Mouse (Mus musculus) myocyte (in vitro differentiated cells): Measurements from ENCODE around the gene Tfdp1.

ENCODE experiments used
- CEBPB ChIP-seq: IDR thresholded peaks from 2 replicates; pipeline ENCODE4 v1.6.1; 2011; ENCODE audit warnings: mild to moderate bottlenecking, moderate library complexity; ENCODE audit not compliant: poor library complexity, insufficient read depth, severe bottlenecking
- MAX ChIP-seq: IDR thresholded peaks from one replicate; pipeline ENCODE4 v1.6.1; 2011; ENCODE audit warnings: low read depth, mild to moderate bottlenecking, control low read depth
- MYOD1 ChIP-seq, 3 experiments: IDR thresholded peaks; one replicate each; pipeline ENCODE4 v1.6.1; 2011; ENCODE audit warnings: control low read depth in 2 of 3, low read depth in 2 of 3, mild to moderate bottlenecking in 2 of 3, moderate library complexity in 1 of 3; ENCODE audit not compliant: insufficient read length in 2 of 3, control insufficient read depth in 1 of 3
- MYOG ChIP-seq, 3 experiments: IDR thresholded peaks; one replicate each; pipeline ENCODE4 v1.6.1; 2011; ENCODE audit warnings: control low read depth in 2 of 3, low read depth in 2 of 3, mild to moderate bottlenecking in 2 of 3; ENCODE audit not compliant: insufficient read length in 2 of 3, control insufficient read depth in 1 of 3, insufficient read depth in 1 of 3
- POLR2A ChIP-seq: IDR thresholded peaks from one replicate; pipeline ENCODE4 v1.6.1; 2011; ENCODE audit warnings: low read depth, mild to moderate bottlenecking, control low read depth, moderate library complexity; ENCODE audit not compliant: insufficient read length
- POLR2AphosphoS2 ChIP-seq: IDR thresholded peaks from one replicate; pipeline ENCODE4 v1.6.1; 2011; ENCODE audit warnings: low read depth, control low read depth; ENCODE audit not compliant: insufficient read length
- REST ChIP-seq: IDR thresholded peaks from one replicate; pipeline ENCODE4 v1.6.1; 2011; ENCODE audit warnings: mild to moderate bottlenecking, control low read depth, moderate library complexity; ENCODE audit not compliant: insufficient read depth, insufficient read length
- SRF ChIP-seq: IDR thresholded peaks from one replicate; pipeline ENCODE4 v1.6.1; 2011; ENCODE audit warnings: low read depth; ENCODE audit not compliant: control insufficient read depth, insufficient read length
- TCF12 ChIP-seq: IDR thresholded peaks from one replicate; pipeline ENCODE4 v1.6.1; 2011; ENCODE audit warnings: mild to moderate bottlenecking, control low read depth; ENCODE audit not compliant: poor library complexity, insufficient read depth, severe bottlenecking
- USF1 ChIP-seq: IDR thresholded peaks from one replicate; pipeline ENCODE4 v1.6.1; 2011; ENCODE audit warnings: low read depth, mild to moderate bottlenecking, control low read depth, moderate library complexity

DNA sequence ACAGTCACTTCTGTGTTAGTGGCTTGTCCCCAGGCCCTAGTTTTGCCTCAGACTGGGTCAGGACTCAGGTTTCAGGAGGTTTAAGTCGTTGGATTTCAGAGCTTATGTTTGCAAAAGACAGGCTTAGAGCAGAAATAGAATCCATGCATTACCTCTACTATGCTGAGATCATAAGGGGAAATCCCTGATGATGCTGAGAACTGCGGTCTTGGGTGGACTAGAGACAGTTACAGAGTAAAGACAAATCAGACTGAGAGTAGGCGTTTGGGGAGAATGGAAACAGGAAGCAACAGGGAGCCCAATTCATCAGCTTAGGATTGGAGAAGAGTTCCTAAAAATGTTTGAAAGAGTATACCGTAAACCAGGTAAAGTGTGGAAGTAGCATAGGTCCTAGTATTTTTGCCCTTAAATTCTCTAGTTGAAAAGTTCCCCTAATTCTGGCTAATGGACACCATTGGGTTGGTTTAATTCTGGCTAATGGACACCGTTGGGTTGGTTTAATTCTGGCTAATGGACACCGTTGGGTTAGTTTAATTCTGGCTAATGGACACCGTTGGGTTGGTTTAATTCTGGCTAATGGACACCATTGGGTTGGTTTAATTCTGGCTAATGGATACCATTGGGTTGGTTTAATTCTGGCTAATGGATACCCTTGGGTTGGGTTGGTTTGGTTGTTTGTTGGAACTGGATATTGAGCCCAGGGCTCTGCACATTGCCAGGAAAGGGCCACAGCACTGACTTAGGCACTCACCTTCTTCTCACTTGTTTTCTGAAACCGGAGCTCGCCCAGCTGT, 44.7 kb upstream of the Tfdp1 start:
- TF ChIP-seq POLR2A: no peak
- TF ChIP-seq MYOG (IDR thresholded peaks at IDR 0.05; ENCODE audit: control insufficient read depth in 1 of 3, insufficient read depth in 1 of 3, insufficient read length in 2 of 3, low read depth in 2 of 3): no peak
- no peak for TF ChIP-seq USF1
- no peak for TF ChIP-seq TCF12
- no peak for TF ChIP-seq POLR2AphosphoS2
- no peak for TF ChIP-seq CEBPB
- TF ChIP-seq MAX: no peak
- no peak for TF ChIP-seq REST
- no peak for TF ChIP-seq MYOD1 (IDR thresholded peaks at IDR 0.05; ENCODE audit: control insufficient read depth in 1 of 3, insufficient read length in 2 of 3, low read depth in 2 of 3)
- no peak for TF ChIP-seq SRF
